Mouse (Mus musculus): ENCODE data around the gene Thap12. TPM values are rescaled to one million over a fixed set of nuclear protein-coding genes. Genes with fewer than 3 reads are reported as not detected.
A peak's percentile ranks its signal among the peaks of the same experiment; 100 is the strongest.

Gene Thap12
- polyA plus RNA-seq, 1 experiment, result 38.9 TPM

- H3K27ac ChIP-seq (ENCODE audit: insufficient read depth, low read length), result no peak overlapping the region
- no peaks in the 10 kb centered on the region; the same call in 1 of the 2 replicates for H3K4me1 ChIP-seq (ENCODE audit: control insufficient read depth, insufficient read depth, low read length)
- no peak for TF ChIP-seq POLR2A (IDR thresholded peaks at IDR 0.05; ENCODE audit: extremely low read depth, insufficient read depth, low read length)
- no peak for TF ChIP-seq CTCF (IDR thresholded peaks at IDR 0.05; ENCODE audit: extremely low read depth, insufficient read depth, low read length)
- H3K4me3 ChIP-seq (ENCODE audit: insufficient read depth, low read length), result no peak overlapping the region
These were observed 9.9 kb upstream of the Thap12 start for GRCm38 (mm10) chr7:98692761-98693546.

- Histone ChIP-seq H3K27ac (ENCODE audit: insufficient read depth, low read length) (peak overlapping the region; percentile 15; the same call in 1 of the 2 replicates), H3K4me1 (ENCODE audit: control insufficient read depth, insufficient read depth, low read length) (no peaks in the 10 kb centered on the region; the same call in 1 of the 2 replicates), H3K4me3 (ENCODE audit: insufficient read depth, low read length) (no peak overlapping the region)
- TF ChIP-seq CTCF (IDR thresholded peaks at IDR 0.05; ENCODE audit: extremely low read depth, insufficient read depth, low read length), result no peak
- no peak for TF ChIP-seq POLR2A (IDR thresholded peaks at IDR 0.05; ENCODE audit: extremely low read depth, insufficient read depth, low read length)
These were observed 8.9 kb upstream of the Thap12 start for GRCm38 (mm10) chr7:98694046-98694445.

- H3K27ac ChIP-seq (ENCODE audit: insufficient read depth, low read length), result no peak overlapping the region
- TF ChIP-seq CTCF (IDR thresholded peaks at IDR 0.05; ENCODE audit: extremely low read depth, insufficient read depth, low read length), result peak; percentile 31; the same call in 1 of the 2 replicates
- no peak for TF ChIP-seq POLR2A (IDR thresholded peaks at IDR 0.05; ENCODE audit: extremely low read depth, insufficient read depth, low read length)
- peaks cover 1% of the 10 kb centered on the region; the same call in 1 of the 2 replicates for H3K4me1 ChIP-seq (ENCODE audit: control insufficient read depth, insufficient read depth, low read length)
- no peak overlapping the region for H3K4me3 ChIP-seq (ENCODE audit: insufficient read depth, low read length)
These were observed 5.4 kb upstream of the Thap12 start for GRCm38 (mm10) chr7:98697496-98697895.

GRCm38 (mm10) chr7:98698041-98698440 is 4.9 kb upstream of the Thap12 start:
- TF ChIP-seq POLR2A (IDR thresholded peaks at IDR 0.05; ENCODE audit: extremely low read depth, insufficient read depth, low read length) (no peak), CTCF (IDR thresholded peaks at IDR 0.05; ENCODE audit: extremely low read depth, insufficient read depth, low read length) (no peak)
- H3K27ac ChIP-seq (ENCODE audit: insufficient read depth, low read length), result no peak overlapping the region
- no peak overlapping the region for H3K4me3 ChIP-seq (ENCODE audit: insufficient read depth, low read length)
- peaks cover 1% of the 10 kb centered on the region; the same call in 1 of the 2 replicates for H3K4me1 ChIP-seq (ENCODE audit: control insufficient read depth, insufficient read depth, low read length)

GRCm38 (mm10) chr7:98698590-98698989 is 4.3 kb upstream of the Thap12 start:
- Histone ChIP-seq H3K4me1 (ENCODE audit: control insufficient read depth, insufficient read depth, low read length) (peaks cover 2% of the 10 kb centered on the region; the same call in 1 of the 2 replicates), H3K27ac (ENCODE audit: insufficient read depth, low read length) (no peak overlapping the region), H3K4me3 (ENCODE audit: insufficient read depth, low read length) (no peak overlapping the region)
- TF ChIP-seq POLR2A (IDR thresholded peaks at IDR 0.05; ENCODE audit: extremely low read depth, insufficient read depth, low read length) (no peak), CTCF (IDR thresholded peaks at IDR 0.05; ENCODE audit: extremely low read depth, insufficient read depth, low read length) (no peak)

- peaks cover 9% of the 10 kb centered on the region; the same call in 1 of the 2 replicates for H3K4me1 ChIP-seq (ENCODE audit: control insufficient read depth, insufficient read depth, low read length)
- no peak overlapping the region for H3K27ac ChIP-seq (ENCODE audit: insufficient read depth, low read length)
- peak overlapping the region; percentile 64; the same call in 1 of the 2 replicates for H3K4me3 ChIP-seq (ENCODE audit: insufficient read depth, low read length)
- no peak for TF ChIP-seq CTCF (IDR thresholded peaks at IDR 0.05; ENCODE audit: extremely low read depth, insufficient read depth, low read length)
- TF ChIP-seq POLR2A (IDR thresholded peaks at IDR 0.05; ENCODE audit: extremely low read depth, insufficient read depth, low read length), result no peak
These were observed 1.1 kb upstream of the Thap12 start for GRCm38 (mm10) chr7:98701771-98702170.

- Histone ChIP-seq H3K27ac (ENCODE audit: insufficient read depth, low read length) (no peak overlapping the region), H3K4me3 (ENCODE audit: insufficient read depth, low read length) (peak overlapping the region; percentile 64), H3K4me1 (ENCODE audit: control insufficient read depth, insufficient read depth, low read length) (peaks cover 9% of the 10 kb centered on the region; the same call in 1 of the 2 replicates)
- no peak for TF ChIP-seq CTCF (IDR thresholded peaks at IDR 0.05; ENCODE audit: extremely low read depth, insufficient read depth, low read length)
- TF ChIP-seq POLR2A (IDR thresholded peaks at IDR 0.05; ENCODE audit: extremely low read depth, insufficient read depth, low read length), result no peak
These were observed 520 bp downstream of the Thap12 start for GRCm38 (mm10) chr7:98703365-98703881.

- TF ChIP-seq POLR2A (IDR thresholded peaks at IDR 0.05; ENCODE audit: extremely low read depth, insufficient read depth, low read length) (no peak), CTCF (IDR thresholded peaks at IDR 0.05; ENCODE audit: extremely low read depth, insufficient read depth, low read length) (no peak)
- H3K27ac ChIP-seq (ENCODE audit: insufficient read depth, low read length), result no peak overlapping the region
- no peak overlapping the region for H3K4me3 ChIP-seq (ENCODE audit: insufficient read depth, low read length)
- H3K4me1 ChIP-seq (ENCODE audit: control insufficient read depth, insufficient read depth, low read length), result peaks cover 9% of the 10 kb centered on the region; the same call in 1 of the 2 replicates
These were observed 1.4 kb downstream of the Thap12 start for GRCm38 (mm10) chr7:98704276-98704675.

GRCm38 (mm10) chr7:98713661-98714060 is 10.8 kb downstream of the Thap12 start:
- no peaks in the 10 kb centered on the region; the same call in 1 of the 2 replicates for H3K4me1 ChIP-seq (ENCODE audit: control insufficient read depth, insufficient read depth, low read length)
- H3K4me3 ChIP-seq (ENCODE audit: insufficient read depth, low read length), result no peak overlapping the region
- no peak overlapping the region for H3K27ac ChIP-seq (ENCODE audit: insufficient read depth, low read length)
- no peak for TF ChIP-seq POLR2A (IDR thresholded peaks at IDR 0.05; ENCODE audit: extremely low read depth, insufficient read depth, low read length)
- no peak for TF ChIP-seq CTCF (IDR thresholded peaks at IDR 0.05; ENCODE audit: extremely low read depth, insufficient read depth, low read length)

Data from cortical plate, adult 2 months (tissue).